Mouse (Mus musculus): ENCODE measurements around the gene Rrp8. TPM values are rescaled to one million over a fixed set of nuclear protein-coding genes. Genes with fewer than 3 reads are reported as not detected.
"Not testable (repeated sequence)": the region's sequence is repeated elsewhere in the genome, so short reads cannot be mapped to it uniquely, and the experiment has no call there.

The Rrp8 gene
- polyA plus RNA-seq, 1 experiment from 2014 or later, result 50.6 TPM

DNA sequence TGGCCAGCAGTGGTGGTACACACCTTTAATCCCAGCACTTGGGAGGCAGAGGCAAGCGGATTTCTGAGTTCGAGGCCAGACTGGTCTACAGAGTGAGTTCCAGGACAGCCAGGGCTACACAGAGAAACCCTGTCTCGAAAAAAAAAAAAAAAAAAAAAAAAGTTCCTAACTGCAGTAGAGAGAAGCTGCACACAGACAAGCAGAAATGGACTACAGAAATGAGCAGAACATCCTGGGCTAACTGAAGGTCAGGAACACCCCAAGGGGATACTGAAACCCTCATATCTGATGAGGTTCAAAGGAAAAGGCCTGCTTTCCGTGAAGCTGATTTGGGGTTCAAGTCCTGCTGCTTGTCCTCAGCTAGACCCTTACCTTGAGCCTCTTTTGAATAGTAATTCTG is 1.7 kb downstream of the Rrp8 start:
- Histone ChIP-seq H3K4me1 (ENCODE audit: control insufficient read depth, insufficient read depth, low read length) (peaks cover 12% of the 10 kb centered on the region), H3K36me3 (ENCODE audit: control insufficient read depth, insufficient read depth, low read length) (peaks cover 16% of the 10 kb centered on the region), H3K4me2 (ENCODE audit: low read depth, severe bottlenecking) (peak overlapping the region; percentile 47), H3K9ac (ENCODE audit: low read length) (peak overlapping the region; percentile 93), H3K4me3 (ENCODE audit: low read depth, low read length) (peak overlapping the region; percentile 54)
- ATAC-seq (ENCODE audit: insufficient number of reproducible peaks, low FRiP score, low TSS enrichment, low read depth); DNase-seq (ENCODE audit: low spot score); H3K27me3 ChIP-seq (ENCODE audit: control insufficient read depth, insufficient read depth, low read length); H3K27ac ChIP-seq (replicated peaks; ENCODE audit: low read depth, low read length); H3K9me3 ChIP-seq (ENCODE audit: control insufficient read depth, low read length): not testable (repeated sequence)
- WGBS, result 42% methylated on average over 4 of the region's 4 CpGs

GRCm38 (mm10) chr7:105734826-105735225 is 2.4 kb downstream of the Rrp8 start:
- Histone ChIP-seq H3K27ac (replicated peaks; ENCODE audit: low read depth, low read length) (no peak overlapping the region), H3K4me3 (ENCODE audit: low read depth, low read length) (no peak overlapping the region), H3K36me3 (ENCODE audit: control insufficient read depth, insufficient read depth, low read length) (peaks cover 11% of the 10 kb centered on the region), H3K27me3 (ENCODE audit: control insufficient read depth, insufficient read depth, low read length) (no peaks in the 10 kb centered on the region), H3K4me2 (ENCODE audit: low read depth, severe bottlenecking) (peak overlapping the region; percentile 17; the same call in 1 of the 2 replicates), H3K9ac (ENCODE audit: low read length) (no peak overlapping the region), H3K4me1 (ENCODE audit: control insufficient read depth, insufficient read depth, low read length) (peaks cover 12% of the 10 kb centered on the region), H3K9me3 (ENCODE audit: control insufficient read depth, low read length) (no peaks in the 10 kb centered on the region)
- ATAC-seq (ENCODE audit: insufficient number of reproducible peaks, low FRiP score, low TSS enrichment, low read depth), result no peak
- 89% methylated on average over 8 of the region's 8 CpGs for WGBS
- DNase-seq (ENCODE audit: low spot score), result no peak

DNA sequence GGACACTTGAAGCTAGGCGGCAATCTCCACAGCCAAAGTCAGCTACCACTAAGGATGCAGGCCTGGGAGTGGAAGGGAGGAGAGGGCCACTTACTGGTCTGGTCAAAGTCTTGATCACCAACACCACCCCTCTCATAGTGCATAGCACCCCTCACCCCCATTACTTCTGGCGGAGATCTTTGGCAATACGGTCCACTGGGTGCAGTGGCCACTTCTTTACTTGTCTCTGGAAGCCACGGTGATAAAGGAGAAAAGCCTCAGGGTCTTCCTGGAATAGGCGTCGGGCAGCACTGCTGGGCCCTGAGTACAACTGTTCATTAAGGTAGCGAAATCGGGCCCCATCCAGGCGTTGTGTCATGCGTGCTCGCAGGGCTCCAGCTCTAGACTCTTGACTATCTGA is 3.3 kb downstream of the Rrp8 start:
- WGBS, result 96% methylated on average over 11 of the region's 11 CpGs
- Histone ChIP-seq H3K27ac (replicated peaks; ENCODE audit: low read depth, low read length) (no peak overlapping the region), H3K36me3 (ENCODE audit: control insufficient read depth, insufficient read depth, low read length) (peaks cover 11% of the 10 kb centered on the region), H3K9ac (ENCODE audit: low read length) (no peak overlapping the region), H3K4me3 (ENCODE audit: low read depth, low read length) (no peak overlapping the region), H3K27me3 (ENCODE audit: control insufficient read depth, insufficient read depth, low read length) (no peaks in the 10 kb centered on the region), H3K9me3 (ENCODE audit: control insufficient read depth, low read length) (no peaks in the 10 kb centered on the region), H3K4me1 (ENCODE audit: control insufficient read depth, insufficient read depth, low read length) (peaks cover 10% of the 10 kb centered on the region), H3K4me2 (ENCODE audit: low read depth, severe bottlenecking) (no peak overlapping the region)
- ATAC-seq (ENCODE audit: insufficient number of reproducible peaks, low FRiP score, low TSS enrichment, low read depth) (no peak), DNase-seq (ENCODE audit: low spot score) (no peak)

GRCm38 (mm10) chr7:105728701-105729428 is 8.3 kb downstream of the Rrp8 start:
- no peaks in the 10 kb centered on the region for H3K9me3 ChIP-seq (ENCODE audit: control insufficient read depth, low read length)
- DNase-seq (ENCODE audit: low spot score), result no peak
- H3K4me1 ChIP-seq (ENCODE audit: control insufficient read depth, insufficient read depth, low read length), result no peaks in the 10 kb centered on the region
- ATAC-seq (ENCODE audit: insufficient number of reproducible peaks, low FRiP score, low TSS enrichment, low read depth), result no peak
- WGBS, result 90% methylated on average over 6 of the region's 6 CpGs
- no peak overlapping the region for H3K4me3 ChIP-seq (ENCODE audit: low read depth, low read length)
- peaks cover 5% of the 10 kb centered on the region for H3K36me3 ChIP-seq (ENCODE audit: control insufficient read depth, insufficient read depth, low read length)
- no peak overlapping the region for H3K9ac ChIP-seq (ENCODE audit: low read length)
- H3K4me2 ChIP-seq (ENCODE audit: low read depth, severe bottlenecking), result no peak overlapping the region
- no peaks in the 10 kb centered on the region for H3K27me3 ChIP-seq (ENCODE audit: control insufficient read depth, insufficient read depth, low read length)
- no peak overlapping the region for H3K27ac ChIP-seq (replicated peaks; ENCODE audit: low read depth, low read length)

DNA sequence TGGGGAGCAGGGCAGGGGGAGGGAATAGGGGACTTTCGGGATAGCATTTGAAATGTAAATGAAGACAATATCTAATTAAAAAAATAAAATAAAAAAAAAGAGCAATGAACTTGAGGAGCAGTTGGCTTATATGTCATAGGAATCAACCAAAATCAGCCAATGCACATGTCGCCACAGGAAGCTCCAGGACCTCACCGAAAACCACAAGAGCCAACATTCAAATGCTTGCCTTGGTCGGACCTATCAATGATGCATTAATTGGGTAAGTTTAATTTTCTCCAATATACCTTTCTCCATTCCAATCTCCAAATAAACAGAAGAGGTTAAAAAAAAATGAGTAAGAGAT is 10.2 kb downstream of the Rrp8 start:
- Histone ChIP-seq H3K27me3 (ENCODE audit: control insufficient read depth, insufficient read depth, low read length) (no peaks in the 10 kb centered on the region), H3K9ac (ENCODE audit: low read length) (no peak overlapping the region), H3K27ac (replicated peaks; ENCODE audit: low read depth, low read length) (no peak overlapping the region), H3K4me3 (ENCODE audit: low read depth, low read length) (no peak overlapping the region), H3K4me1 (ENCODE audit: control insufficient read depth, insufficient read depth, low read length) (no peaks in the 10 kb centered on the region), H3K4me2 (ENCODE audit: low read depth, severe bottlenecking) (no peak overlapping the region), H3K9me3 (ENCODE audit: control insufficient read depth, low read length) (no peaks in the 10 kb centered on the region), H3K36me3 (ENCODE audit: control insufficient read depth, insufficient read depth, low read length) (no peaks in the 10 kb centered on the region)
- ATAC-seq (ENCODE audit: insufficient number of reproducible peaks, low FRiP score, low TSS enrichment, low read depth) (no peak), DNase-seq (ENCODE audit: low spot score) (no peak)
- 97% methylated on average over 4 of the region's 4 CpGs for WGBS

DNA sequence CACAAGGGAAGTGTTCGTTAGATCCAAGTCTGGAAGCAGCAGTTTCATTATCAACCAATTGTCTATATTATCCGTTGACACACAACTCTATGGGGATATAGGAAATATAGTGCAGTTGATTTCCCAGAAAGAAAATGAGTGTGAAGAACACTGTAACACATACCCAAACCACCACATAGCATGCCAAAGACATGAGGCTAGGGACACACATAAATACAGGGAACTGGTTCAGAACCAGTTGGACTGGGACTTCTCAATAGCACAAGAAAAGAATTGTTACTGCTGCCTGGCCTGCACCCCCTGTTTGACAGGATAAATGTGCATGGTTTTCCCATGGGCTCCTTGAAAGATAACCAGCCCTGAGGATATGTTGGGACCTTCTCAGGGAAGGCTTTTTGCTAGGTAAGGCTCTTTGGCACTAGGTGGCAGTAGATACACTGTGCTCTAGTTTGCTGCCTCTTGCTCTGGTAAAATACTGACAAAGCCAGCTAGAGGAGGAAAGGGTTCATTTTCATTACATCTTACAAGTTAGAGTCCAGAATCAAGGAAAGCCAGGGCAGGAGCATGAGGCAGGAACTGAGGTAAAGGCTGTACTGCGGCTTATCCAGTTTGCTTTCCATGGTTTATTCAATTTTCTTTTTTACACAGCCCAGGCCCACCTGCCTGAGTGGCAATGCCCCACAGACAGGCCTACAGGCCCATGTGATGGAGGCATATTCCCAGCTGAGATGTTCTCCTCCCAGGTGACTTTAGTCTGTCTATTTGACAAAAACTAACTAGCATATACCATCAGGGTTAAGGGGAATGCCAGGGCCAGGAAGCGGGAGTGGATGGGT is 10.8 kb downstream of the Rrp8 start:
- DNase-seq (ENCODE audit: low spot score) (peak; percentile 39), ATAC-seq (ENCODE audit: insufficient number of reproducible peaks, low FRiP score, low TSS enrichment, low read depth) (peak; percentile 65; the same call in 1 of the 2 replicates)
- Histone ChIP-seq H3K36me3 (ENCODE audit: control insufficient read depth, insufficient read depth, low read length) (no peaks in the 10 kb centered on the region), H3K4me2 (ENCODE audit: low read depth, severe bottlenecking) (no peak overlapping the region), H3K4me1 (ENCODE audit: control insufficient read depth, insufficient read depth, low read length) (no peaks in the 10 kb centered on the region), H3K9ac (ENCODE audit: low read length) (no peak overlapping the region), H3K9me3 (ENCODE audit: control insufficient read depth, low read length) (no peaks in the 10 kb centered on the region), H3K27ac (replicated peaks; ENCODE audit: low read depth, low read length) (no peak overlapping the region), H3K27me3 (ENCODE audit: control insufficient read depth, insufficient read depth, low read length) (no peaks in the 10 kb centered on the region), H3K4me3 (ENCODE audit: low read depth, low read length) (no peak overlapping the region)
- 83% methylated on average over 4 of the region's 4 CpGs for WGBS

GRCm38 (mm10) chr7:105721916-105722315 is 15.3 kb downstream of the Rrp8 start:
- no peak overlapping the region for H3K4me2 ChIP-seq (ENCODE audit: low read depth, severe bottlenecking)
- H3K4me3 ChIP-seq (ENCODE audit: low read depth, low read length), result no peak overlapping the region
- H3K27ac ChIP-seq (replicated peaks; ENCODE audit: low read depth, low read length), result no peak overlapping the region
- H3K27me3 ChIP-seq (ENCODE audit: control insufficient read depth, insufficient read depth, low read length), result no peaks in the 10 kb centered on the region
- no peaks in the 10 kb centered on the region for H3K4me1 ChIP-seq (ENCODE audit: control insufficient read depth, insufficient read depth, low read length)
- no peak for ATAC-seq (ENCODE audit: insufficient number of reproducible peaks, low FRiP score, low TSS enrichment, low read depth)
- H3K9ac ChIP-seq (ENCODE audit: low read length), result no peak overlapping the region
- no peaks in the 10 kb centered on the region for H3K36me3 ChIP-seq (ENCODE audit: control insufficient read depth, insufficient read depth, low read length)
- no peaks in the 10 kb centered on the region for H3K9me3 ChIP-seq (ENCODE audit: control insufficient read depth, low read length)
- DNase-seq (ENCODE audit: low spot score), result no peak
- WGBS, result 77% methylated on average over 2 of the region's 2 CpGs

DNA sequence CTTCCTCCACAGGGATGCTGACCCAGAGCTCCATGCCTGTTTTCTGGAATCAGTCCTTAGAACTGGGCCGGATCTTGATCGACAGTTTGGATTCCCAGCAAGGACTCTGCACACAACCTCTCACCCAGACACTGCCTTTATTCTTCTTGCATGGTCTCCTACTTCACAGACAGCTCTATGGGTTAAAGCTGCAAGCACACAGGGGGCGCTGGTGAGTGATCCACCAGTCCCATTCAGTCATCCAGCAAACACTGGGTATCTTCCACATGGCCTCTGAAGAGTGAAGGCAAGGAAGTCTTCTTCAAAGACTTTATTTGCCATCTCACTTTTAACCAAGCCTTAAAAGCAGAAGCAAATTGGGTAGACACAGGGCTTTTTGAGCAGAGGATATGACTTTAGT is 21.8 kb downstream of the Rrp8 start:
- Histone ChIP-seq H3K9ac (ENCODE audit: low read length) (no peak overlapping the region), H3K27me3 (ENCODE audit: control insufficient read depth, insufficient read depth, low read length) (no peaks in the 10 kb centered on the region), H3K4me1 (ENCODE audit: control insufficient read depth, insufficient read depth, low read length) (no peaks in the 10 kb centered on the region), H3K27ac (replicated peaks; ENCODE audit: low read depth, low read length) (no peak overlapping the region), H3K4me3 (ENCODE audit: low read depth, low read length) (no peak overlapping the region), H3K36me3 (ENCODE audit: control insufficient read depth, insufficient read depth, low read length) (no peaks in the 10 kb centered on the region), H3K9me3 (ENCODE audit: control insufficient read depth, low read length) (no peaks in the 10 kb centered on the region), H3K4me2 (ENCODE audit: low read depth, severe bottlenecking) (no peak overlapping the region)
- DNase-seq (ENCODE audit: low spot score) (no peak), ATAC-seq (ENCODE audit: insufficient number of reproducible peaks, low FRiP score, low TSS enrichment, low read depth) (no peak)
- WGBS, result 62% methylated on average over 3 of the region's 3 CpGs

Measured in limb, embryonic 11.5 days (tissue).